Mouse (Mus musculus): ENCODE measurements at regions not wholly inside any gene's neighbourhood (a gene's known extent, or its start where the extent isn't known, plus 50 kb on each side); places are given as distances from the start of the nearest gene placed in this dataset.

- Histone ChIP-seq H3K27ac (ENCODE audit: insufficient read depth, low read depth) (no peak overlapping the region), H3K4me3 (replicated peaks in 1 of 3; ENCODE audit: low read depth in 2 of 3, low read length in 2 of 3, poor library complexity in 1 of 3) (no peak overlapping the region), H3K79me2 (replicated peaks; ENCODE audit: control insufficient read depth, extremely low read depth, insufficient read depth, poor library complexity, severe bottlenecking) (no peaks in the 10 kb centered on the region), H3K9me3 (replicated peaks; ENCODE audit: low read length) (peaks cover 12% of the 10 kb centered on the region), H3K4me2 (ENCODE audit: insufficient read depth, low read depth, poor library complexity, severe bottlenecking) (no peak overlapping the region), H3K36me3 (replicated peaks in 1 of 2; ENCODE audit: control insufficient read depth in 1 of 2, insufficient read depth in 1 of 2, low read length in 1 of 2) (no peaks in the 10 kb centered on the region), H3K4me1 (ENCODE audit: control insufficient read depth in 1 of 2, insufficient read depth in 2 of 2) (peaks cover 8 to 19% of the 10 kb centered on the region in 2 experiments), H3K9ac (ENCODE audit: insufficient read depth, low read depth) (no peak overlapping the region), H3K27me3 (replicated peaks) (no peaks in the 10 kb centered on the region)
- TF ChIP-seq POLR2A (IDR thresholded peaks at IDR 0.05; ENCODE audit: low read depth, low read length): no peak
- no peak for TF ChIP-seq HCFC1 (IDR thresholded peaks at IDR 0.05; ENCODE audit: low read depth, low read length)
- no peak for TF ChIP-seq TCF12 (IDR thresholded peaks at IDR 0.05; ENCODE audit: low read depth, low read length)
- TF ChIP-seq MAX (IDR thresholded peaks at IDR 0.05; ENCODE audit: low read length): no peak
- TF ChIP-seq CTCF (conservative IDR thresholded peaks at IDR 0.05 in 1 of 2, IDR thresholded peaks at IDR 0.05 in 1 of 2; ENCODE audit: low read depth in 2 of 2, low read length in 2 of 2): 0 out of 4 replicates have a peak, but pooled peaks of 1 of the 2 experiments have one; percentile 6
- no peak for TF ChIP-seq KAT2A (IDR thresholded peaks at IDR 0.05; ENCODE audit: insufficient replicate concordance, low read length)
- TF ChIP-seq TBP (conservative IDR thresholded peaks at IDR 0.05; ENCODE audit: low read depth, low read length): no peak
- no peak for TF ChIP-seq MXI1 (IDR thresholded peaks at IDR 0.05; ENCODE audit: low read depth, low read length)
- in situ Hi-C loops (cut with MboI; ENCODE audit: low pct_ligation_motif_present, low pct_unique_long_range_greater_than_20kb, low sequenced_read_pairs): no loop called here
- no peak for DNase-seq (ENCODE audit: extremely low read depth)
- dilution Hi-C loops (cut with MboI; ENCODE audit: extremely low pct_ligation_motif_present, extremely low pct_unique_long_range_greater_than_20kb, low sequenced_read_pairs): no loop called here
Measured at GRCm38 (mm10) chr7:34539856-34540255, 116.7 kb downstream of the Kctd15 start.

GRCm38 (mm10) chr7:34538310-34539055 lies 118.0 kb downstream of the Kctd15 start:
- dilution Hi-C loops (cut with MboI; ENCODE audit: extremely low pct_ligation_motif_present, extremely low pct_unique_long_range_greater_than_20kb, low sequenced_read_pairs): no loop called here

DNA sequence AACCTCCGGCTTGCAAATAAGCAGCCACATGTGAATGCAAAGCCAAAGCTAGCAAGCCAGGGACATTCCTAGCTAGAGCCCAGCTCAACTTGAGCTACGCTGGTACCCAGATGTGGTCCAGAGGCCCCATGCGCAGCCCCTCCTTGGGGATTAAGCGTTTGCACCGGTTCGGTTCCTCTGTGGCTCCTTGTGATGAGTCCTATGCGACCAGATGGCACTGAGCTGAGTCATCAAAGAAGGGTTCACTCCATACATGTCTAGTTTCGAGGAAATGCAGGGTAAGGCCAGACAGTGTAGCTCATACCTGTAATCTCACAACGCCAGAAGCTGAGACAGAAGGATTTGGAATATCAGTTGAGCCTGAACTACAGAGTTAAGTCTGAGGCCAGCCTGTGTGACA lies 119.4 kb downstream of the Kctd15 start:
- no peak overlapping the region for H3K9ac ChIP-seq (ENCODE audit: insufficient read depth, low read depth)
- no peak for TF ChIP-seq IRF4 (IDR thresholded peaks at IDR 0.05; ENCODE audit: low read depth, low read length)
- TF ChIP-seq MAFK (IDR thresholded peaks at IDR 0.05; ENCODE audit: insufficient replicate concordance, low read length): peak; percentile 67; the same call in 1 of the 2 replicates
- peak; percentile 23; the same call in 1 of the 2 replicates for TF ChIP-seq EP300 (IDR thresholded peaks at IDR 0.05; ENCODE audit: low read length)
- no peak for TF ChIP-seq GABPA (IDR thresholded peaks at IDR 0.05; ENCODE audit: insufficient replicate concordance, low read depth, low read length)
- TF ChIP-seq NRF1 (IDR thresholded peaks at IDR 0.05; ENCODE audit: low read depth, low read length): no peak
- TF ChIP-seq KAT2A (IDR thresholded peaks at IDR 0.05; ENCODE audit: insufficient replicate concordance, low read length): no peak
- TF ChIP-seq TBP (conservative IDR thresholded peaks at IDR 0.05; ENCODE audit: low read depth, low read length): no peak
- TF ChIP-seq ZNF384 (IDR thresholded peaks at IDR 0.05; ENCODE audit: low read depth, low read length): no peak
- no peak for TF ChIP-seq ZC3H11A (IDR thresholded peaks at IDR 0.05; ENCODE audit: low read depth, low read length)
- TF ChIP-seq POLR2A (IDR thresholded peaks at IDR 0.05; ENCODE audit: low read depth, low read length): no peak
- no peak for TF ChIP-seq RCOR1 (conservative IDR thresholded peaks at IDR 0.05; ENCODE audit: low read depth, low read length)
- TF ChIP-seq BHLHE40 (IDR thresholded peaks at IDR 0.05; ENCODE audit: low read depth, low read length): no peak
- no peak for TF ChIP-seq ELF1 (IDR thresholded peaks at IDR 0.05; ENCODE audit: low read depth, low read length)
- no peak for TF ChIP-seq CHD2 (IDR thresholded peaks at IDR 0.05; ENCODE audit: low read length)
- dilution Hi-C loops (cut with MboI; ENCODE audit: extremely low pct_ligation_motif_present, extremely low pct_unique_long_range_greater_than_20kb, low sequenced_read_pairs): no loop called here
- no peaks in the 10 kb centered on the region for H3K27me3 ChIP-seq (replicated peaks)
- no peak overlapping the region for H3K4me3 ChIP-seq (replicated peaks in 1 of 3; ENCODE audit: low read depth in 2 of 3, low read length in 2 of 3, poor library complexity in 1 of 3)
- H3K79me2 ChIP-seq (replicated peaks; ENCODE audit: control insufficient read depth, extremely low read depth, insufficient read depth, poor library complexity, severe bottlenecking): no peaks in the 10 kb centered on the region
- peak; percentile 69 for DNase-seq (ENCODE audit: extremely low read depth)
- peaks cover 12% of the 10 kb centered on the region for H3K9me3 ChIP-seq (replicated peaks; ENCODE audit: low read length)
- no peak overlapping the region for H3K4me2 ChIP-seq (ENCODE audit: insufficient read depth, low read depth, poor library complexity, severe bottlenecking)
- no peaks in the 10 kb centered on the region for H3K36me3 ChIP-seq (replicated peaks in 1 of 2; ENCODE audit: control insufficient read depth in 1 of 2, insufficient read depth in 1 of 2, low read length in 1 of 2)
- in situ Hi-C loops (cut with MboI; ENCODE audit: low pct_ligation_motif_present, low pct_unique_long_range_greater_than_20kb, low sequenced_read_pairs): no loop called here
- H3K27ac ChIP-seq (ENCODE audit: insufficient read depth, low read depth): no peak overlapping the region
- H3K4me1 ChIP-seq (ENCODE audit: control insufficient read depth in 1 of 2, insufficient read depth in 2 of 2): peaks cover 8 to 19% of the 10 kb centered on the region in 2 experiments

More at GRCm38 (mm10) chr7:34538310-34539055, 118.0 kb downstream of the Kctd15 start:
- Histone ChIP-seq H3K4me2 (ENCODE audit: insufficient read depth, low read depth, poor library complexity, severe bottlenecking) (no peak overlapping the region), H3K4me3 (replicated peaks in 1 of 3; ENCODE audit: low read depth in 2 of 3, low read length in 2 of 3, poor library complexity in 1 of 3) (no peak overlapping the region), H3K27me3 (replicated peaks) (no peaks in the 10 kb centered on the region), H3K27ac (ENCODE audit: insufficient read depth, low read depth) (no peak overlapping the region), H3K9me3 (replicated peaks; ENCODE audit: low read length) (peaks cover 14% of the 10 kb centered on the region), H3K36me3 (replicated peaks in 1 of 2; ENCODE audit: control insufficient read depth in 1 of 2, insufficient read depth in 1 of 2, low read length in 1 of 2) (no peaks in the 10 kb centered on the region), H3K79me2 (replicated peaks; ENCODE audit: control insufficient read depth, extremely low read depth, insufficient read depth, poor library complexity, severe bottlenecking) (no peaks in the 10 kb centered on the region), H3K9ac (ENCODE audit: insufficient read depth, low read depth) (no peak overlapping the region), H3K4me1 (ENCODE audit: control insufficient read depth in 1 of 2, insufficient read depth in 2 of 2) (peaks cover 8 to 19% of the 10 kb centered on the region in 2 experiments)
- no peak for DNase-seq (ENCODE audit: extremely low read depth)
- in situ Hi-C loops (cut with MboI; ENCODE audit: low pct_ligation_motif_present, low pct_unique_long_range_greater_than_20kb, low sequenced_read_pairs): no loop called here
- TF ChIP-seq EP300 (IDR thresholded peaks at IDR 0.05; ENCODE audit: low read length) (no peak), USF2 (conservative IDR thresholded peaks at IDR 0.05; ENCODE audit: low read depth, low read length) (no peak), SMC3 (IDR thresholded peaks at IDR 0.05; ENCODE audit: low read depth, low read length) (no peak), MAFK (IDR thresholded peaks at IDR 0.05; ENCODE audit: insufficient replicate concordance, low read length) (no peak), ZKSCAN1 (IDR thresholded peaks at IDR 0.05; ENCODE audit: borderline replicate concordance, low read depth, low read length) (no peak), KAT2A (IDR thresholded peaks at IDR 0.05; ENCODE audit: insufficient replicate concordance, low read length) (no peak), E2F4 (IDR thresholded peaks at IDR 0.05; ENCODE audit: insufficient replicate concordance, low read depth, low read length) (no peak), MXI1 (IDR thresholded peaks at IDR 0.05; ENCODE audit: low read depth, low read length) (no peak), SIN3A (IDR thresholded peaks at IDR 0.05; ENCODE audit: low read length) (no peak), MYC (IDR thresholded peaks at IDR 0.05; ENCODE audit: low read depth, low read length) (no peak), MAX (IDR thresholded peaks at IDR 0.05; ENCODE audit: low read length) (no peak), BHLHE40 (IDR thresholded peaks at IDR 0.05; ENCODE audit: low read depth, low read length) (no peak), NELFE (IDR thresholded peaks at IDR 0.05; ENCODE audit: low read depth, low read length) (no peak), ZMIZ1 (IDR thresholded peaks at IDR 0.05; ENCODE audit: low read depth, low read length) (no peak)

All from CH12.LX (cell line).